Mouse (Mus musculus) lung, adult 2 months (tissue): ENCODE measurements around the gene Nosip. TPM values are rescaled to one million over a fixed set of nuclear protein-coding genes. Genes with fewer than 3 reads are reported as not detected.

Experiments
- DNase-seq: peaks from one replicate; pipeline ENCODE4 v3.0.0; 2022
- H3K4me1 ChIP-seq: fragments of 200-500 bp; 2 replicates; pipeline ENCODE4 v1.6.1; 2011; ENCODE audit warnings: low read length; ENCODE audit not compliant: control insufficient read depth, insufficient read depth
- H3K4me3 ChIP-seq: fragments of 200-500 bp; replicated peaks from 2 replicates; pipeline ENCODE3; 2011; ENCODE audit warnings: low read depth, mild to moderate bottlenecking, control low read depth, low read length; ENCODE audit errors: extremely low read depth
- CTCF ChIP-seq: fragments of 200-500 bp; IDR thresholded peaks from 2 replicates; pipeline ENCODE4 v1.5.1; 2011; ENCODE audit warnings: mild to moderate bottlenecking, low read length, control low read depth; ENCODE audit not compliant: insufficient read depth
- POLR2A ChIP-seq: fragments of 200-500 bp; IDR thresholded peaks from 2 replicates; pipeline ENCODE4 v1.6.1; 2011; ENCODE audit warnings: low read depth, mild to moderate bottlenecking, control low read depth, low read length, borderline replicate concordance; ENCODE audit errors: extremely low read depth
- WGBS: fragments of 180-500 bp; shearing (Covaris S2); methylation state at CpG from one replicate; pipeline ENCODE4 v1.1.7; 2018; 5-methylcytosine and 5-hydroxymethylcytosine counted together
- polyA plus RNA-seq: library from polyadenylated mRNA; depleted of rRNA; stranded (reverse); fragments of >200 nt; gene quantifications from 2 replicates; pipeline ENCODE4 v1.2.3, GENCODE M21; 2012

Nosip gene
- polyA plus RNA-seq, 1 experiment = 102 TPM

DNA sequence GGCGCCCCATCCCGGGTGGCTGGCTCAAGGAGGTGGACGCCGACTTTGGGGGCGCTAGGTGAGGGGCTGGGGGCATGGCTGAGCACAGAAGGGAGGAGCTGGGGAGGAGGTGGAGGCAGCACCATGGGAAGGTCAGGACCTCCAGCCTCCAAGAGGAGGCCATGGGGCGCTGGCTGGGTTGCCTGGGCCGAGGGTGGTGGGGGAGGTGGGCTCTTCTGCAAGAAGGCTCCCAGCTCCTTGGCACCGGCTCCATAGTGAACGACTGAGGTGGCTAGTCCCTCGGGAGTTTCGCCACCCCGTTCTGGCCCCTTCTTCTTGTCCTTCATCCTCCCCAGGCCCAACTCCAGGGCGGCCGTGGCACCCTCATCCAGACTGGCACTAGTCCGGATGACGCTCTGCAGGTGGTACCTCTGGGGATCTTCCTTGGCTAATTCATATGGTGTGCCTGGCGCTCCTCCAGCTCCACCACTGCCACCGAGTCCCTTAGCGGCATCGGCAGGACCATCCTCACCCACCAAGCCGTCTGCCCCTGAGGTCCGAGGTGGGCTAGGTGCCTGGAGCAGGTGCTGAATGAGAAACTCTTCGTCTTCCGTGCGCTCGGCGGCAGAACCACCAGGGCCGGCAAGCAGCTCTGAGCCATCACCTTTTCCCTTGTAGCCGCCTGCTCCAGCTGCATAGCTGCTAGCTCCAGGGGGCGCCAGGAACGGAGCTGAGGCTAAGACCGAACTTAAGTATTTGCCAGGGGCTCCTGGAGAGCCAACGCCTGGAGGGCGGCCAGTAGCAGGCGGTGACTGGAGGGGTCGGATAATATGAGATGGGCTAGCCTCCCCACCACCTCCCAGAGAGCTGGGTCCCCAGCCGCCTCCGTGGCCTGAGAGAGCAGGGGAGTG lies 14.0 kb upstream of the Nosip start:
- TF ChIP-seq POLR2A = no peak
- no peak for TF ChIP-seq CTCF
- Histone ChIP-seq H3K4me1 (peaks cover 8% of the 10 kb centered on the region), H3K4me3 (no peak overlapping the region)
- 85% methylated on average over 38 of the region's 38 CpGs for WGBS
- no peak for DNase-seq

DNA sequence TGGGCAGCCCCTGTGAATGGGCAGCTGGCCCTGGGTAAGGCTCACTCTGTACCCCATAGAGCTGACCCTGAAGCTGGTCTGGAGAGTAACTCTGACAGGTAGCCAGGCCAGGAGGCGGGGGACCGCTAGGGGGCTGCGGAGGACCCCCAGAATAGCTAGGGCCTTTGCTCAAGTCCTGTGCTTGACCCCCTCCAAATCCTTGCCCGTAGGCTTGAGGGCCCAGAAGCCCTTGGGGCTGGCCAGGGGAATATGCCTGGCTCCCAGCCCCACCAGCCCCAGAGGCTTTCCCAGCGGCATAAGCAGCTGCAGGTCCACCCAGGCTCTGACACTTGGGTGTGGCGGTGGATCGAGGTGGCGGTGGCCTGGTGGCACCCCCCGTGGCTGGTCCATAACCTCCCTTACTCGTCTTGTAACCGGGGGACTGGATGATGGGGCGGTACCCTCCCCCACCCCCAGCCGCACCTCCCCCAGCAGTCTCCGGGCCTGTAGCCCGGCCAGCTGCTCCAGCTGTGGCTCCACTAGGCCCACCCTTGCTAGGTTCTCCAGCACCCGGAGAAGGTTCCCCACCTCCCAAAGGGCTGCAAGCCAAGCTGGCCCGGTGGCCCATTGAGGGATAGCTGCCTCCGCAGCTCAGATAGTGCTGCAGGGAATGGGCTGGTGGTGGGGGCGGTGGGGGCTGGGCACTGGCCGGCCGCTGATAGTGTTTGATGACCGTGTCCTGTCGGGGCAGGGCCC lies 13.1 kb upstream of the Nosip start:
- H3K4me1 ChIP-seq = peaks cover 8% of the 10 kb centered on the region
- TF ChIP-seq POLR2A = no peak
- no peak for TF ChIP-seq CTCF
- 86% methylated on average over 23 of the region's 23 CpGs for WGBS
- no peak overlapping the region for H3K4me3 ChIP-seq
- no peak for DNase-seq

GRCm38 (mm10) chr7:45050945-45051600 lies 11.2 kb upstream of the Nosip start:
- peak; percentile 31 for DNase-seq
- 28% methylated on average over 16 of the region's 16 CpGs for WGBS
- peak overlapping the region; percentile 25 for H3K4me3 ChIP-seq
- TF ChIP-seq POLR2A (no peak), CTCF (no peak)
- H3K4me1 ChIP-seq = peaks cover 8% of the 10 kb centered on the region

DNA sequence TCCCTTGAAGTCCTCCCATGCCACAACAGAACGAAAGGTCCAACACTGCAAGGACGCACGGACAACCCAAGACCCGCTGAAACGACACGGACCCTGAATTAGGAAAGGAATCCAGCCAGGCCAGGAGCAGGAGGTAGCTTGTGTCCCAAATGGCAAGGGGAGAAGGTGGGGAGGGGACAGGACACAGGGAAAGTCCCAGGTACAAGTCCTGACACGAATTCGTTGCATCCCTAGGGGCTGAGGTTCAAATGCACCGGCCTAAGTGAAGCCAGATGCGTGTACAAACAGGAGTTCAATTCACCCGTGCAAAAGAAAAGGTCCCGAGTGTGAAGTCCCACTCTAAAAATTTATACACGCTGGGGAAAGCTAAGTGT lies 10.6 kb upstream of the Nosip start:
- Histone ChIP-seq H3K4me1 (peaks cover 8% of the 10 kb centered on the region), H3K4me3 (peak overlapping the region; percentile 25)
- WGBS = 13% methylated on average over 13 of the region's 13 CpGs
- TF ChIP-seq CTCF (no peak), POLR2A (no peak)
- no peak for DNase-seq

DNA sequence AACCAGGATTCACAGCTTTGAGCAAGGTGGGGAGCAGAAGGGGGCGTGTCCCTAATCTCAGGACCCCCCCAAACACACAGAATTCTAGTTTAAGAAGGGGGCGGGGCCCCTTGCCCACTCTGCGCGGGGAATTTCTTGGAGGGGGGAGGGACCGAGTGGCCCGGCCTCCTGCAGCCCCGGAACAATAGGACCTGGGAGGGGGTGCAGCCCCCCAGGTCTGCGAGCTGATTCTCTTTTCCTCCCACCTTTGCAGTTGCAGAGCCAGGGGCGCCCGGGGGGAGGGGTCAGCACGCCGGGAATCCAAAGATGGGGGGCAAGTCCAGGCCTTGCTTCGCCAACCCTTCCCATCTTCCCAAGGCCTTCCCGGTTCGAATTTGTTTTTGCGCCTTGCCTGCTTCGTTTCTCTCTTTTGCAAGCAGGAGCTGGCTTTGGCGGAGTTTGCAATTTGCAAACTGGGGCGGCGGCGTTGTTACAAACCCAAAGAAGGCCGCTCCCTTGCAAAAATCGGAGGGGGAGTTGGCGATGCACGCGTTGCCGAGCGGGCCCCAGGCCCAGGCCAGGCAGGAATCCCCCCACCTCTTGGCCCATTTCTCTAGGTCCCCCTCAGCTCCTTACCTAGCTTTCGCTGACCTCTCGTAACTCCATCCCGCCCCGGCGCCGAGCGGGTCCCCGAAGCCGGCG lies 9.9 kb upstream of the Nosip start:
- Histone ChIP-seq H3K4me1 (peaks cover 8% of the 10 kb centered on the region), H3K4me3 (peak overlapping the region; percentile 58)
- under 1% methylated on average over 38 of the region's 38 CpGs for whole genome bisulfite sequencing
- TF ChIP-seq POLR2A (no peak), CTCF (no peak)
- peak; percentile 54 for DNase-seq

- 0% methylated on average over 11 of the region's 18 CpGs for WGBS
- no peak for DNase-seq
- H3K4me1 ChIP-seq = peaks cover 8% of the 10 kb centered on the region
- peak within 1 kb of the TSS; percentile 58 for H3K4me3 ChIP-seq
- TF ChIP-seq CTCF (no peak), POLR2A (no peak)
These were observed 9.4 kb upstream of the Nosip start, which contains the start of gene Prr12 for GRCm38 (mm10) chr7:45052862-45053116. Gene Prr12 (minus strand): TSS chr7:45052881.

- Histone ChIP-seq H3K4me3 (peak overlapping the region; percentile 58), H3K4me1 (peaks cover 8% of the 10 kb centered on the region)
- WGBS = under 1% methylated on average over 45 of the region's 59 CpGs
- TF ChIP-seq CTCF = no peak
- peak; percentile 45; the same call in 1 of the 2 replicates for TF ChIP-seq POLR2A
- DNase-seq = peak; percentile 74
These were observed 8.9 kb upstream of the Nosip start for GRCm38 (mm10) chr7:45053117-45053930.

DNA sequence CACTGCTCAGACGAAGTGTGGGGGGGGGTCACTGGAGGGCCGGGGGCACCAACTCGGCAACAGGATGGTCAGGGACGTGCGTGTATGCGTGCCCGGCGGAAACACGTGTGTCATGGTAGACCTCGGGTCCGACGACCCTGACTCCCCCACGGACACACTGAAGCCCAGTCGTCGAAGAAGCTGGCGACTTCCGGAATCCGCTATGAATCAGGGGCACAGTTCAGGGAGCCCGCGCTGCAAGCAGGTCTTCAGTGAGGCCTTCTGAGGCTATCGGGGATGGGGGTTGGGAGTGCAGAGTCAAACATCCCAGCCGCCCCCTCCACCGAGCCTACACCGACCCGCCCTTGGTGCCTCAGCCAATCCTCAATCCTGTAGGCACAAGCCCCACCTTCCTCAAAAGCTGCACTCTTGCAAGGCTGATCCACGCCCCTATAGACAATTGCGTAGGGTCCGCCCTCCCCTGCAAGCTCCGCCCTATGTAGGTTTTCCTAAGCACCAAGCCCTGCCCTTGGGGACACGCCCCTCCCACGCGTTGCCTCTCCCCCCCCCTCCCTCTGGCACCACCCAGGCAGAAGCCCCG lies 8.2 kb upstream of the Nosip start:
- peak; percentile 87; the same call in 1 of the 2 replicates for TF ChIP-seq POLR2A
- no peak for TF ChIP-seq CTCF
- peak overlapping the region; percentile 58 for H3K4me3 ChIP-seq
- peak; percentile 92 for DNase-seq
- under 1% methylated on average over 33 of the region's 33 CpGs for WGBS
- peaks cover 8% of the 10 kb centered on the region for H3K4me1 ChIP-seq
